Mouse (Mus musculus) fat pad, adult 2 months (tissue): ENCODE results near the gene Muc3.
"Not testable (repeated sequence)": the region's sequence is repeated elsewhere in the genome, so short reads cannot be mapped to it uniquely, and the experiment has no call there.

ENCODE experiments used
- DNase-seq: peaks from one replicate; pipeline ENCODE4 v3.0.0-alpha.2; 2011; ENCODE audit warnings: low read depth, low spot score; ENCODE audit errors: extremely low read depth

Muc3 gene

DNA sequence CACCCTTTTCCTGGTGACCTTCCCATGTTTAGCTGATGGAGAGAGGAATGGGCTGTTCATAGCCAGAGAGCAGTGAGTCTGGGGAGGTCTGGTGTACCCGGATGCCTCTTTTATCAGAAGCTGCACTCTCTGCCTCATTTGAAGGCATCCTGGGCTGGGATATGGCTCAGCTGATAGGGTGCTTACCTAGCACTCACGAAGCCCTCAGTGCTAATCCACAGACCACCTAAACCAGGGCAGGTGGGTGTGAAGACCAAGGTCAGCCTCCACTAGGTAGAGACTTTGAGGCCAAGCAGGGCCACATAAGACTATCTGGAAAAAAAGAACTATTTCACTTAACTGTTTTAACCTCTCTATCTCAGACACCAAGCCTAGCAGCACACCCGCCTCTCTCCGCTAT, 25.6 kb downstream of the Muc3 start:
- no peak for DNase-seq

DNA sequence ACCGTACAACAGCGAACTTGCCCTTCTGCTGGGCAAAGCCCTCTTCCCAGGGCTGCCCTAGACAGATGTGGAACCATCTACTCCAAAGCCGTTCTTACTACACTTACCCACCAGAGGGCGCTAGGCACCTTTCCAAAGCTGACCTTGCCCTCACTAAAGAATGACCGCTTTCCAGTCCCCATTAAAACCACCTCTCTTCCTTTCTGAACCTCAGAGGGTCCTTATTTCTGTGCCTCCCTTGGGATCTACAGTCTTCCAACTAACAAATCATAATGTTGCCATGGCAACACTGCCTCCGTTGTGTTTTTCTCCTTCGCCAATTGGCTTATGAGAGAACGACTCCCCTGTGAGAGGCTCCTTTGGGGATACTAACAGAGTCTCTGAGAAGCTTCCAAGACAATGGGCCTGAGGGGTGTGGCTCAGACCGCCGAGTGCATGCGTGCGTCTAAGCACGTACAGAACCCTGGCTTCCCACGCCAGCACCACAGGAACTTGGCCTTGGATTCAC, 26.4 kb downstream of the Muc3 start:
- DNase-seq: no peak

DNA sequence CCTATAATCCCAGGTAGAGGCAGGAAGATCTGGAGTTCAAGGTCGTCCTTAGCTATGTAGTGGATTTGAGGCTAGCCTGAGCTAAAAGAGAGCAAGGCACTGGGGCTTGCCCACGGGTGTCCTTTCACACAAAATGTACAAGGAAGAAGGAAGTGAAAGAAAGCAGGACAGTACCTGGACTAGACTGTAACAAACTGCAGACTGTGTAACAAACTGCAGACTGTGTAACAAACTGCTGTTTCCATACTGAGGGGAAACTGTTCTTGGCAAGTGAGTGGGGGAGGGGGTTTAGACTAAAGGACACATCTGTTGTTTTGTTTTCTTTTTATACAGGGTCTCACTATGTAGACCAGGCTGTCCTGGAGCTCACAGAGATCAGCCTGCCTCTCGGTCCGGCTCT, 27.8 kb downstream of the Muc3 start:
- DNase-seq: no peak

DNA sequence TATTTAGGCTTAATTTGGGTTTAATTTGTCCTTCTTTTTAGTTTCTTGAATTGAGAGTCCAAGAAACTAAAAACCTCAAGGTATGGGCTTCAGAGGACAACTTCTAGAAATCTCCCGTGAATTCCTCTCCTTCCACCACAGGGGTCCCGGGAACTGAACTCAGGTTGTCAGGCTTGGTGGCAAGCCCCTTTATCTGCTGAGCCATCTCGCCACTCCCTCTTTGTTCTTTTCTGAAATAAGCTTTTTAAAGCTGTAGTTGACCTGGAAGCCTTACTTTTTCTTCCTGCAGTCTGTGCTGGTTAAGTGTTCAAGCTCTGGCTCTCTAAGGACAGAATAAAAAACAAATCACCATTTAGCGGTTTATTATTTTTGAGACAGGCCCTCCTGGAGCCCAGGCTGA, 30.2 kb downstream of the Muc3 start:
- no peak for DNase-seq

DNA sequence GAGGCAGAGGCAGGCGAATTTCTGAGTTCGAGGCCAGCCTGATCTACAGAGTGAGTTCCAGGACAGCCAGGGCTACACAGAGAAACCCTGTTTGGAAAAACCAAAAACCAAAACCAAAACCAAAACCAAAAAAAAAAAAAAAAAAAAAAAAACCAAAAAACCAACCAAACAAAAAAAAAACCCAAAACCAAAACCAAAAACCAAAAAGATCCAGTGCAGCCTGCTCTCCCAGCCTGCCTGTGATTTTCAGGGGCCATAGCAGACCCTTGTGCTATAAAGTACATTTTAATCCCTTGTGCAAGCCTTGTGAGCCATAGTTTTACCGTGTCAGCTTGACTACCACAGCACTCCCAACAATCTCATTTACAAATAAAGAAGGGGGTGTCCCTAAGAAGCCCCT, 31.1 kb downstream of the Muc3 start:
- not testable (repeated sequence) for DNase-seq

DNA sequence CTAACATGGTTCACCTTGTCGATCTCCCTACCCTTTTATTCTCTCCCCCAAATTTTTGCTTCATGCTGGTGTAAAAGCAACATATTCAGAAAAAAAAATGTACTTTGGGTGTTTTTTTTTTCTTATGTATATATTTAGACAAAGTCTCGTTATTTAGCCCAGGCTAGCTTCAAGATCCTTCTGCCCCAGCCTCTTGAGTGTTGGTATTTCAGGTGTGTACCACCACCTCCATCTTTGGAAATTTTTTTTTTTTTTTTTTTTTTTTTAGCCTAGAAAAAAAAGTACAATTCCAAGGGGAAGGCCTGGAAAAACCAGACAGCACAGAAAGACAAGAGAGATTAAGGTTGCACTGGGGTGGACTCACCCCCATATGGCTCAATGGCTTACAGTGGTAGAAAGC, 32.1 kb downstream of the Muc3 start:
- peak; percentile 42 for DNase-seq

DNA sequence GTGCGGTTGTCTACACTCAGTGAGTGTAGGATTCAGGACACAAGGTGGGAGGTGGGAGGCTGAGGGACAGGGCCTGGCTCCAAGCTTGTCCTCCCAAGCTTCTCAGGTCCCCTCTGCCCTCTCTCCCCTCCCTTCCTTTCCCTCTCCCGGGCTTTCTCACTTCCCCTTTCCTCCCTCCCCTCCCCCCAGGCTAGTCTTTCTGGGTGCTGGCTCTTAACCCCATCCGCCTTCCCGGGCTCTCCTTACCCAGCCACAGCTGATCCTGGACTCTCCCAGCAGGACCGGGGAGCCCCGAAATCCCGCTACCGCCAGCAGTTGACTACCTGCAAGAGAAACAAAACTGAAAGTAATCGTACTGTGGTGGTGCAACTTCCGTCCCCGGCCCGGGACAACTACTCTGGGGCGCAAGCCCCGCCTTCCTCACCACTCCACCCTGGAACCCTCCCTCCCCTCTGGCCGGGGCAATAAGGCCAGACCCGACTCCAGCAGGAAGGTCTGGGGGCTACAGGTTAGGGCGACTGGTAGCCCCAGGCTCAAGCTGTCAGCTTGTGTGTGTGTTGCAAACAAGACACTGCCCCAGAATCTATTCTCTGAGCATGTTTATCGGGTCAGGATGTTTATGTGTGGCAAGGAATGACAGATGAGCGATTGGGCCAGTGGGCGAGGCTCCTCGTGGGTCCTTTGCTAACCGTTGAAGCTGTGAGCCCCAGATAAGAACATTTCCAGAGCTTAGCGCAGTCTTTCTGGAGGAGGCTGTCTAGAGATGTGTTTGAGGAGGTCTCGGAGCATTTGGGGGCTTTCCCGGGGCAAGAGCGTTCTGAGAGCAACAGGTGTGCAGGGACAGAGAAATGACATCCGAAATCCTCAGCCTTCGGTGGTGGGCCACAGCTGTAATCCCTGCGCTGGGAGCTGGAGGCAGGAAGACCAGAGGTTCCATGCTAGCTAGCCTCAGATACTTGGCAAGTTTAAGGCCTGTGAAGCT, 33.0 kb downstream of the Muc3 start, which contains the start of gene Trim56:
TSS of gene Trim56 (minus strand) at position 344 of the 982 bp plus-strand sequence.
- DNase-seq: no peak

DNA sequence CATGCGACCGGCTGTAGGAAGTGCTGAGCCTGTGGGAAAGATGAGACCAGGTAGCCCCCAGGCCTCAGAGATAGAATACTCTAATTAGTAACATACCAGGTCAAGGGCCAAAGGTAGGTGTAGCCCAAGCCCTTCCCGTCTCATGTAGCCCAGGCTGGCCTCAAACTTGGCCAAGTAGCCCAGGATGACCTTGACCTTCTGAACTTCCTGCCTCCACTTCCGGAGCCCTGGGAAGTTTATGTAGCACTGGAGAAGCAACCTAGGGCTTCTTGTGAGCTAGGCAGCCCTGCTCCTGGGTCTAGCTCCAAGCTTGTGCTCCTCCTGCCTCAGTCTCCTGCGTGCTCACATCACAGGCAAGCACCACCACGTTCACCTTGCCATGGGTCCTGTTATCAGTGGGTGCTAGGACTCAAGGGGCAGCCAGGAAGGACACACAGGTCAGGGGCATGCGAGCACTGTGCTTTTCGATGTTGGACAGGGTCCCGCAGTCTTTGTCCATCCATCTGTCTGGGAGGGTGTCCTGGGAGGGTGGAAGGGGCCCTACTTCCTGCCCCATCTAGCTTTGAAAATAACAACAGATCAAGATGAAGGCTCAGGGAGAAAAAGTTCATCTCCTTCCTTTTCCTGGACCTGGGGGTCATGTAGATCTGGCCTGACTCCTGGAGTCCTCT, 34.1 kb downstream of the Muc3 start:
- no peak for DNase-seq

DNA sequence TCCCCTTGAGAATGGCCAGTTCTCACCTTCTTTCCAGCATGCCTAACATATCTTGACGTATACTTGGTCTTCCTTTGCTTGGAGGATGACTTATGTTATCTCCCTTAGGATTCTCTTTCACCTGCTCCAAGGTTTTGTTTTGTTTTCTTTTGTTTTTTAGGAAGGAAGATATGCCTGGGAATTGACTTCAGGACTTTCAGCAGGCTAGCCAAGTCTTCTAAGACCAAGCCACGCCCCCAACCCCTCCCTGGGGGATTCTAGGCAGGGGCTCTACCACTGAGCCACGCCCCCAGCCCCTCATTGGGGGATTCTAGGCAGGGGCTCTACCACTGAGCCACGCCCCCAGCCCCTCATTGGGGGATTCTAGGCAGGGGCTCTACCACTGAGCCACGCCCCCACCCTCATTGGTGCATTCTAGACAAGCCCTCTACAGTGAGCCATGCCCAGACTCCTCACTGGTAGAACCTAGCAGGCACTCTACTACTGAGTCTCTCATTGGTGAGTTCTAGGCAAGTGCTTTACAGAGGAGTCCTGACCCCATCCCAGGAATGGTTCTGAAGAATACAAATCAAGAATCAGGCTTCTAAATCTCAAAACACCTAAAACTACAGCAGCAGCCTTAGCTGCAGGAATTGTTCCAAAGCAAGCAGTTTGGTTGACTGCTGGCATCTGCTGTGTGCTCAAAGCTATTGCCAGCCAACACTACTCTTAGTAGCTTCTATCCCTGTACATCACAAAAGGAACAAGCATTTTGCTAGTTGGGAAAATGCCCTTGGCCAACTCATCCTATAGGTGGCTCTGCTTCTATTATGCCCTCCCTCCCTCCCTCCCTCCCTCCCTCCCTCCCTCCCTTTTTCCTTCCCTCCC, 37.3 kb downstream of the Muc3 start:
- no peak for DNase-seq

DNA sequence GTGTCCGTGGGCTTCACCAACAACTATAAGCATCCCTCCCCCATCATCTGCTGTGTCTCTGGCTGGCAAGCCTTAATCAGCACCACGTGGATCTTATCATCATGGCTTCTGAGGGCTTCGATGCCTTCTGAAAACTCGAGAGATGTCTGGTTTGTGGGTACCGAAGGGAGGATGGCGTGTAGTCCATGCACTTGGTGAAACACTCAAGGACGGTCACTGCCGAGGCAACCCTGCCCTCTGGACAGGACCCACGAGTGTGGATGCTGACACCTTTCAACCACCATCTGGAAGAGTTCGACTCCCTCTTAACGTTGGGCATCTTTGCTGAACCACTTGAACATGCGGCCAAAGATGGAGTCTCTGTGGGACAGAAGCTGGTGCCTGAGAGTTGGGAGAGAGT, 38.3 kb downstream of the Muc3 start:
- no peak for DNase-seq

DNA sequence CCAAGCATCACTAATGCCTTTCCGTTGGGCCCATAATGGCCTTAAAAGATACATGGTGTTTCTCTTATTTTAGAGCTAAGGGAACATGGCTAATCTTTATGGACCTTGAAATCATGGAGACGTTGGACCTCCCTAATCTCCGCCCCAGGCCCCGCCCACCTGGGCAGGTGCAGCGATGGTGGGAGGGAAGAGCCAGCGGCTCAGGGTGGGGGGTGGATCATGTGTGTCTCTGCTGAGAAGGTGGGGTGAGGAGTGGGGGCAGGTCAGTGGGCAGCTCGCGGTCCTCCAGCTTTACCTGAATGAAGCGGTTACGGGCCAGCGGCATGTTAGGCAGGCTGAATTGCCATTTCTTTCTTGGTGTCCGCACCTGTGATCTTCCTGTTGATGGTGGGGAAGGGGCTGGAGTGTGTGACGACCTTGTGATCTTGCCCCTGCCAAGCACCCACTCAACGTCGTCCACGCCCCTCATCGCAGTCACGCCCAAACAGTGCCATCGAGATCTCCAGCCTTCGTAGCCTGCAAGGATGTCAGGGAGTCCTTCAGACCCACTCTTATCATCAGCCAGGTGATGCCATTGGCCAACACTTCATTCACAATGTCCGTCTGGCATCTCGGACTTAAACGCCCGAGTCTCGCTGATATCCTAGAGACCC, 39.1 kb downstream of the Muc3 start:
- DNase-seq: no peak

DNA sequence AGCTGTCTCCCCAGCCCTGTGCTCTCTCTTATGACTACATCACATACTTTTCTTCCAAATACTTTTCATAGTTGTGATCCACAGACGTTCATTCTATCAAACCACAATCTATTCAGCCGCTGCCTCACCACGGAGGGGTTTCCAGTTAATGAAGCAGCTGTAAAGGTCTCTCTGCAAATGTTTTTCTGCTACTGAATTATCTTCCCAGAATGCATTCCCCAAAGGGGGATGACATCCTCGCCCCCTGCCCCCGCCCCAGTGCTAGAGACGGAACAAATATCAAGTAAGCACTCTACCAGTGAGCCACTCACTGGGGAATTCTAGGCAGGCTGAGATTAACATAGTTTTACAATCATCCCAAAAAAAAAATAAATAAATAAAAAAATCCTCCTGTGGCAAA, 41.0 kb downstream of the Muc3 start:
- DNase-seq: no peak

DNA sequence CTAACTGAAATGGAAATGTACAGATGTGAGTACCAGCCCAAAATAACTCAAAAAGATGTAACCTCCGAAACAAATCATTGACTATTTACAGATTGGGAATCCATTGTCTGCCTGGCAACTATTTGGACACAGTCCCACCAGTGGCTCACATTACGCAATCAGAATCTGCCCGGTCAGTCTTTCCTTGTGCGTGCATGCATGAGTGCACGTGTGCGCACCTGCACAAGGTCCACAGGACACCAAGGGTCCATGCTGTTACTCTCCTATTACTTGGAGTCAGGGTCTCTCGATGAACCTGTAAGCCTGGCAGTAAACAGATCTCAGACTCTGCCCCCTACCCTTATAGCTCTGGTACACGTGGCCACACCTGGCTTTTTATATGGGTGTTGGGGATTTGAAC, 41.5 kb downstream of the Muc3 start:
- DNase-seq: no peak

DNA sequence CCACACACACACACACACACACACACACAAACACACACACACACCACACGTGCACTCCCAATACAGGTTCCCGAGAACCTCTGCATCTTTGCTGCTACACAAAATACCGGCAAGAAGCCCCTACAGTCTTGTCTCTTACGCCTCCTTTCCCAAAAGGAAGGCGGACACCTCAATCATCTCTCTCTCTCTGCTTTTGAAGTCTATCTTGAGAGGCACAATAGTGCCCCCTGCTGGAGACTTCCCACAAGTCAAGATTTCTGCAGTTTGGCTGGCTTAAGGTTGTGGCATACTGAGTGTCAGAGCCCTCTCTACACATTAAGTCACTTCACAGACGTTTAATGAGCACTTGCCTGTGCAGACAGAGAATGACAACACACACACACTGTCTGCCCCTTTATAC, 42.1 kb downstream of the Muc3 start:
- no peak for DNase-seq

DNA sequence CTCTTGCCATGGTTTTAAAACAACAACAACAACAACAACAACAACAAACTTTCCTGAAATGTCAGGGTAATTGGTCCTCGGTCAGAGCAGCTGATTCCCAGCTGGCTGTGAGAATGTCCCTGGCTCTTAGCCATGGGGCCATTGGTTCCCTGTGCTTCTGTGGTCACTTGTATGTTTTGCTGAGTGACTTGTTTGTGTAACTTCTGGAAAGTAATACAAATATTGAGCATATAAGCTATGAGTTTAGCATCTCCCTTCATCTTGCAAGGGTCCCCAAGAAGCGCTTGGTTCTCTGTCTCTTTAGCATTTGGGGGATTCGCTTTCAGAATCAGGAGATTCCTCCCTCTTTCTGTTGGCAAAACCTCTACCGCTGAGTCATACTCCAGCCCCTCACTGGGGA, 42.7 kb downstream of the Muc3 start:
- no peak for DNase-seq

DNA sequence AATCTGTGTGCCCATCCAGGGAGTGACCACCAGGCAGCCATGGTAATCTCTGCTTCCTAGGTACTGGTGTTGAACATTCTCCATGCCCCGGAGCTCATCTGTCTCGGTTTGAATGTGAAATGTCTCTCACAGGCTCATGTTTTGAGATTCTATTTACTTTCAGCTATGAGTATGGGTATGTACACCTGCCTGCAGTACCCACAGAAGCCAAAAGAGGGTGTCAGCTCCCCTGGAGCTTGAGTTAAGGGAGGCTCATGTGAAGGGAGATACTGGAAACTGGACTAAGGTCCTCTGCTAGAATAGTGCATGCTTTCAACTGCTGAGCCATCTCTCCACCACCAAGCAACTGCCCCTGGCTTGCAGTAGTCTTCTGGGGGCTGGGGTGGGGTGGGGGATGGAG, 45.2 kb downstream of the Muc3 start:
- DNase-seq: no peak

DNA sequence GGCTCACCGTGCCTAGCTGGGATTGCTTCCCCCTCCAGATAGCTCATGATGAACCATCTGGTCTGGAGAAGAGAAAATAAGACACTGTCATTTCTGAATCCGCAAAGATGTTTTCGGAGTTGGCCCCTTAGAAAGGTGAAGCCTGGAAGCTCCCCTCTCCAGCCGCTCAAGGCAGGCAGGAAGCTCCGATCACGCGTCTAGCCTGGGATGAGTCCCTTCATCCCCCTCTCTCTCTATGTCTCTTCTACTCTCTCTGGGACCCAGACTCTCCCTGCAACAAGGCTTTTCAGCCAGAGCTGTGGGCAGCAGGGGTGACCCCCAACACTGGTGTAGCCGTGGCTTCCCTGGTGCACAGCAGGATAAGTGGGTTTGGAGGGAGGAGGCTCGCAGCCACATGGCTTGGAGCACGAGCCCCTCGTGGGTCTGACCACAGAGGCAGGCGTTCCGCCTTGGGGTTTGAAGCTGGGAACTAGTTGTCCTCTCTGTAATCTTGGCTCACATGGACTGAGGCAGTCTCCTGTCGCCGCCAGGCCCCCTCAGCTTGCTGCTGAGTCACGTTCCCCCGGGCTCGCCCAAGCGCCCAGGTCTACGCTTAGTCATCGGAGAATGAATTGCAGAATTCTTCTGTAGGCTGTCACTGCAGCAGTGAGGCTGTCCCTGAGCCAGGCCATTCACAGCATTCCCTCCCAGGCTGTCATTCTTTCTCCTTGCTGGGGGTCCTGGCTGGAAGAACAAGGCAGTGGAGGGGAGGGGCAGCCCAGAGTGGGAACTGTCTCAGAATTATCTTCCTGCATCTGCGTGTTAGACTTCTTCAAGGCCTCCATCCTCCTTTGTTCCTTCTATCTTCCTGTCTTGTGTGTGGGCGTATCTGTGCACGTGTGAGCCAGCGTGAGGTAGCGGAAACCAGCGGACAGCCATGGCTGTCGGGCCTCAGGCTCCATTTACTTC, 46.3 kb downstream of the Muc3 start:
- DNase-seq: no peak

DNA sequence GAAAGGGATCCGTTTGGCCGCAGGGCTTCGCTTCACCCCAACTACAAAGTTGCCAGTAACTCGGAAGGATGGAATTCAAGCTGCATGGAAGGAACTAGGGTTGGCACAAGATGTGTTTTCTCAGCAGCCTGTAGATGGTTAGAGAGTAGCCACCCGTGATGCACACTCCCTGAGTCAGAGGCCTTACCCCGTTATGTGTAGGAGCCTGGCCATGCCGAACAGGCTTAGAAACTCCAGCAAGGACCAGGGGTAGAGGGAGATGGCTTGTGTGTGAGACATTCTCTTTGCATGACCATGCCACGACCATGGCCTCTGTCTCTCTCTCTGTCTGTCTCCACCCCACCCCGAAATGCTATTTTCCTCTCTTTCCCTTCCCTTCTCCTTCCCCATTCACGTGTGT, 47.0 kb downstream of the Muc3 start:
- no peak for DNase-seq

DNA sequence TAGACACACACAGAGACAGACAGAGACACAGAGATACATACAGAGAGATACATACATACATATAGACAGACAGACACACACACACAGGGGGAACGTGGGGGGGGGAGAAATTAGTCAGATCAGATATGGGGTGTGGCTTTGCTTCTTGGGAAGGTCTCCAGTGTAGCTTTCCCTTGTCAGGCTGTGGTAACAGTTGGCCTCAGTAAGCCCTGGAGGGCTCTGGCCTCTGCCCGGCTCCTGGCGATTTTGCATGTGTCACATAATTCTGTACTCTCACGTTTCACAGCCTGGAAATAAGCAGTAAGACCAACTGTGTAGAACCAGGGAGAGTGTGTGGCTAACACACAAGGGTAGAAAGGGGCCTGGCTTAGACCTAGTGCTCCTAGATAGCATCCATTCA, 48.5 kb downstream of the Muc3 start:
- DNase-seq: no peak

DNA sequence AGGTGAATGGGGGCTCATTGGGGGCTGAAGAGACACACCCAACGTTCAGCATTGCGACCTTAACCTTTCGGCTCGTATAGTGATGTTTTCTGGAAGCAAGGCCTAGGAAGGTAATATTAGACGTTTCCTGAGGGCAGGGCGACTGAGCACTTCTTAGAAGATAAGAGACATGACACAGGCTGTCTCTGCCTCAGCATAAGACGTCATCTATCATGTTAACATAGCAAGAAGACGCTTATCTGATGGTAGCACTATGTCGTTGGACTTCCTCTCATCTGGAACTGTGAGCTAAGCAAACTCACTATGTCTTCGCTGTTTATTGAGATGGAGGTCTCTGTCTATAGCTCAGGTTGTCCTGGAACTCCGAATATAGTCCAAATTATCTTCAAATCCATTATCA, 50.7 kb downstream of the Muc3 start:
- DNase-seq: no peak
